Mouse (Mus musculus): ENCODE data around the gene Capn15. TPM values are rescaled to one million over a fixed set of nuclear protein-coding genes. Genes with fewer than 3 reads are reported as not detected.

Gene Capn15
- 31.3 and 34.1 TPM in 2 replicates for polyA plus RNA-seq (2012; rRNA removed)

DNA sequence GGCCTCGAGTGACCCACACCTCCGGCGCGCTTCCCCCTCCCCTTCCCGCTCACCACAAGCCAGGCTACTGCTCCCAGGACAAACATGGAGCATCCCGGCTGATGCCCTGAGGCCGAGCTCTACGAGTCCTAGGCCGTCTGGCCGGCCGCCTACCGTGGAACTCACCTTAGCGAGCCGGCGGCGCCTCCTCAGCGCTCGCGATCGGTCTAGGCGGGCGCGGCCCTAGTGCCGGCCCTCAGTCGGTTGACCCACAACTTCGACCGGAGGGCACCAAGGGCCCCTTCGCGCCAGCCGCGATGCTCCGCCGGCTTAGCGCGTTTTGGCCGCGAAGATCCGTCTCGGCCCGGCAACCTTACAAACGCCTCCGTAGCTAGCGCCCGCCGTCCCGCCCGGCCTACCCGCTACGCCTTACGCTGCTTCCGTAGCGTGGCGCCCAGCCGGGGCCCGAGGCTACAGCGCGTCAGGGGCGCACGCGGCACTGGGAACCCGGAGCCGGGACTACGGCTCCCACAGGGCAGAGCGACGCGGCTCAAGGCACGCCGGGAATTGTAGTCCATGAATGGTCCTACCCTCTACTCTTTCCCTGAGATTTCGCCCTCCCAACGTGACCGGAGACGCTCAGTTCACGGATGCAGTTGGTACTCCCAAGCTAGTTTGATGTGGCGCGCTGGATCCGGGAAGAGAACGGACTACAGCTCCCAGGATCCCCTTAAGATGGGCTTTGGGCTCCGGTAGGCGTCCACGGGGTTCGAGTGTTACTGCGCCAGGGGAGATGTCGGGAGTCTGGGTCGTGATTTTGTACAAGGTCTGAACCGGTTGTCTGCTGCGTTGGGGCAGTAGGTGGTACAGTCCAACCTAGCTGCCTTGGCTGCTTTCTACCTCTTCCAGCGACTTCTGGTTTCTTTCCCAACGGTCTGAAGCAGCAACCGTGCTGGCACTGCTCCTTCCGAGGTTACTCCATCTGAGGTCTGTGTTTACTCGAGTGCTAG, at the start of gene Capn15:
Gene Capn15 (minus strand): TSS at position 491 of the 989 bp plus-strand sequence.

DNA sequence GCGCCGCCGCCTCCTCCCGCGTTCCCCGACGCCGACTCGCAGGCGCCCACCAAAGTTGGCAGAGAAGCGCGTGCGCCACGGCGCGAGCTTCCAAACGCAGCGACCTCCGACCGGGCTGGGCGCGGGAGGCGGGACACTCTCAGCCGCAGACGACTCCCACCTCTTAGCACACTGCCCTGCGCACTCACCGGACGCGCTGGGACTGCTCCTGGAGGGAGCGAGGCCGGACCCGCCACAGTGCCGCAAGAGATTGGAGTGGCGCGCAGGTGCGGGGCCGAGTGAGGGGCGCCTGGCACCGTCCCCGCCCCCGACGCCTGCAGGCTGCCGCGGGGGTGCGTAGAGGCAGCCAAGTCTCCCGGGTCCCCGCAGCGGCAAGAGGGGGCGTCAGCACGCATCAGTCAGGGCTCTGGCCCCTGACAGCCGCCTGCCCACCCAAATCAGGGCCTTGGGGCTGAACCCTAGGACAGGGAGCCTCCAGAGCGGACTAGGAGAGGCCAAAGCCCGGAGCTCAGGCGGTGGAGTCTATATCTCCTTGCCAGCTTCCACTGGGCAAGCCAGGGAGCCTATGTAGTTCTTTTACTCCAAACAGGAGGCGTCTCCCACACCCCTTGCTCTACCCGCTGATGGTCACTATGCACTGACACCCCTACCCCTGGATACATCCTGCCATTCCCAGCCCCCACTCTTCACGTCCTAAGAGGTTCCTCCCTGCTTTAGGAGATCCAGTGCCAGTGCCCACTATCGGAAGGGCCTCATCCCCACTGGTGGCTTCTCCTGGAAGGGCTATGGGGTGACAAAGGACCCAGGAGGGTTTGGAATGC, 33.6 kb downstream of the Capn15 start, which contains the start of gene A930017K11Rik:
Gene A930017K11Rik (minus strand): TSS at position 763 of the 821 bp plus-strand sequence.

DNA sequence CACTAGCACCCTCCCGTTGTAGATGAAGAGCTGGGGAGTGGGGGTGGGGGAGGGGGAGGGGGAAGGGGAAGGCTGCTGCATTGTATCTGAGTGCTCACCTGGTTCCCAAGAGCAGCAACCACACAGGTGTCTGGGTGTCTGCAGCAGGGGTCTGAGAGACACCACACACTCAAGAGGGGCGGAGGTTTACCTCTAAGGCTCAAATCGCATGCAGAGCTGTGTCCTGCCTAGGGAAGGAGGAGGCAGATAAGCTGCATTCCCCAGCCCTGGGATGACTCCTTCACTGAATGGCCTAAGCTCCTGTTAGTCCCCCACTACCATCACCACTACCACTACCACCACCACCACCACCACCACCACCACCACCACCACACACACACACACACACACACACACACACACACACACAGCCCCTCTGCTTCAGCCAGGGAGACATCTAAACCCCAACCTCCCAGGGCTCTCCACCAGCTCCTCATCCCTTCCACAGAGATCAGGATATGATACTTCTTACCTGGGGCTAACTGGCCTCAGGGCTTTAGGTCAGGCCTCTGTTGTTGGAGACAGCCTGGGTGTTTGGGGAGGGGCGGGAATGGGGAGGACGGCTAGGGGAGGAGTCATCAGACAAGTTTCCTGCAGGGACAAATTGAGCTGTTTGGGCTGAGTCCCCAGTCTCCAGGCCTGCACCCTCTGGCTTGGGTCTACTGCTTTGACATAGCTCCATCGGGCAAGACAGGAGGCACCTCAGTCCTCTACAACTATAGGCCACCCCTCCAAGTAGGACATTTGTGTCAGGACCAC, 41.0 kb downstream of the Capn15 start, which contains the start of the genes Pigq and Nhlrc4:
Gene Pigq (minus strand): TSS at position 571 of the 798 bp plus-strand sequence.
Gene Nhlrc4 (minus strand): TSS at position 596 of the 798 bp plus-strand sequence.

DNA sequence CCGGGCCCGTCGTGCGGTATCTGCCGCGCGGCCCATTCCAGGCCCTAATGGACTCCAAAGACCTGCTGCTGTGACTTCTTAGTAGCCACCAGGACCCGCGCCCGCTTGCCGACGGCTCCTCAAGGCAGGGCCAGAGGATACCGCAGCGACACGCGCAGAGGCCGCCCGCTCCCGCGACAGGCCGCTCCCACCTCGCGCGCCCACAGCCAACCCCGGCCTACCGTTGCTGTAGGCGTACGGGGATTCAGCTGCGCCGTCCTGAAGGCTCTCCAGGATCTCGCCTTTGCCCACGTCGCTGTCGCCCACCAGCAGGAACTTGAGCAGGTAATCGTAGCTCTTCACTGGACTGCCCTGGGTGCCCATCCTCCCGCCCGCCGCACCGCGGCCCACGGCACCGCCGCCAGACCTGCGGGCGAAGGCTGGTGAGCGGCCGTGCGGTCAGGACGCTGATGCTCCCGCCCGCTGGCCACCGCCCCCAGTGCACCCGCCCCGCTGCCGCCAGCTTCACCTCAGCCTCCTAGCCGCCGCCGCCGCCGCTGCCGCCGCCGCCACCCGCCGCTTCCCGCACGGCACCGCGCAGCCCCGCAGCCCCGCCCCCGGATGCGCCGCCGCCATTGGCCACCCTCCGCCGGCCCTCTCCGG, 66.3 kb downstream of the Capn15 start, which contains the start of gene Rab40c:
Gene Rab40c (minus strand): TSS at position 584 of the 642 bp plus-strand sequence.

Other genes starting within 250 kb of the Capn15 start
- 0.24 and 0.38 TPM in 2 replicates for gene Mslnl, start 249.8 kb downstream of the Capn15 start, polyA plus RNA-seq (2012; rRNA removed)
- gene Msln, start 231.4 kb downstream of the Capn15 start, polyA plus RNA-seq (2012; rRNA removed), result 3.5 and 10.2 TPM in 2 replicates
- 7.1 and 8.7 TPM in 2 replicates for gene Narfl, start 212.0 kb downstream of the Capn15 start, polyA plus RNA-seq (2012; rRNA removed)
- 31.2 and 41.5 TPM in 2 replicates for gene Haghl, start 200.1 kb downstream of the Capn15 start, polyA plus RNA-seq (2012; rRNA removed)
- gene Ccdc78, start 199.2 kb downstream of the Capn15 start, polyA plus RNA-seq (2012; rRNA removed), result 0.18 TPM in 1 of 2 replicates, not detected in the other
- gene Fam173a, start 192.9 kb downstream of the Capn15 start, polyA plus RNA-seq (2012; rRNA removed), result 68.2 and 76.3 TPM in 2 replicates
- gene AC134908.4, start 190.1 kb downstream of the Capn15 start, polyA plus RNA-seq (2012; rRNA removed), result 0.63 TPM in 1 of 2 replicates, not detected in the other
- gene Metrn, start 188.7 kb downstream of the Capn15 start, polyA plus RNA-seq (2012; rRNA removed), result 20.0 and 33.4 TPM in 2 replicates
- gene Fbxl16, start 176.7 kb downstream of the Capn15 start, polyA plus RNA-seq (2012; rRNA removed), result 3.9 TPM in 2 replicates
- gene Wdr24, start 162.2 kb downstream of the Capn15 start, polyA plus RNA-seq (2012; rRNA removed), result 16.1 and 17.1 TPM in 2 replicates
- gene Jmjd8, start 156.9 kb downstream of the Capn15 start, polyA plus RNA-seq (2012; rRNA removed), result 42.8 and 51.7 TPM in 2 replicates
- gene Stub1, start 152.4 kb downstream of the Capn15 start, polyA plus RNA-seq (2012; rRNA removed), result 80.7 and 84.9 TPM in 2 replicates
- 23.2 and 35.2 TPM in 2 replicates for gene Rhbdl1, start 148.5 kb downstream of the Capn15 start, polyA plus RNA-seq (2012; rRNA removed)
- gene Gm20683, start 144.0 kb downstream of the Capn15 start, polyA plus RNA-seq (2012; rRNA removed), result 51.3 and 66.3 TPM in 2 replicates
- 46.7 and 73.7 TPM in 2 replicates for gene Rhot2, start 140.9 kb downstream of the Capn15 start, polyA plus RNA-seq (2012; rRNA removed)
- 15.9 and 22.1 TPM in 2 replicates for gene Wdr90, start 124.3 kb downstream of the Capn15 start, polyA plus RNA-seq (2012; rRNA removed)
- gene Mcrip2, start 117.0 kb downstream of the Capn15 start, polyA plus RNA-seq (2012; rRNA removed), result 114 and 227 TPM in 2 replicates
- gene Mettl26, start 110.7 kb downstream of the Capn15 start, polyA plus RNA-seq (2012; rRNA removed), result 87.6 and 135 TPM in 2 replicates
- 2.3 and 2.7 TPM in 2 replicates for gene Wfikkn1, start 104.9 kb downstream of the Capn15 start, polyA plus RNA-seq (2012; rRNA removed)
- 32.5 and 35.9 TPM in 2 replicates for gene Rab40c, start 66.1 kb downstream of the Capn15 start, polyA plus RNA-seq (2012; rRNA removed)
- gene Pigq, start 40.9 kb downstream of the Capn15 start, polyA plus RNA-seq (2012; rRNA removed), result 54.4 and 60.1 TPM in 2 replicates
- 0.06 TPM in 1 of 2 replicates, not detected in the other for gene Nhlrc4, start 40.8 kb downstream of the Capn15 start, polyA plus RNA-seq (2012; rRNA removed)
- gene A930017K11Rik, start 33.2 kb downstream of the Capn15 start, polyA plus RNA-seq (2012; rRNA removed), result 0.09 TPM in 1 of 2 replicates, not detected in the other
- 14.1 and 15.5 TPM in 2 replicates for gene Rab11fip3, start 83.8 kb upstream of the Capn15 start, polyA plus RNA-seq (2012; rRNA removed)
- 5.6 and 7.4 TPM in 2 replicates for gene Decr2, start 104.5 kb upstream of the Capn15 start, polyA plus RNA-seq (2012; rRNA removed)
- 8.3 and 8.5 TPM in 2 replicates for gene Nme4, start 109.8 kb upstream of the Capn15 start, polyA plus RNA-seq (2012; rRNA removed)
- gene Tmem8, start 127.5 kb upstream of the Capn15 start, polyA plus RNA-seq (2012; rRNA removed), result 135 and 158 TPM in 2 replicates
- gene Mrpl28, start 137.7 kb upstream of the Capn15 start, polyA plus RNA-seq (2012; rRNA removed), result 44.7 and 53.8 TPM in 2 replicates
- 7.6 and 7.9 TPM in 2 replicates for gene Axin1, start 152.9 kb upstream of the Capn15 start, polyA plus RNA-seq (2012; rRNA removed)
- 91.3 and 169 TPM in 2 replicates for gene Pdia2, start 213.3 kb upstream of the Capn15 start, polyA plus RNA-seq (2012; rRNA removed)
- gene Rgs11, start 217.2 kb upstream of the Capn15 start, polyA plus RNA-seq (2012; rRNA removed), result 58.1 and 61.3 TPM in 2 replicates
- 69.9 and 87.1 TPM in 2 replicates for gene Arhgdig, start 222.0 kb upstream of the Capn15 start, polyA plus RNA-seq (2012; rRNA removed)

Data from stomach, adult 2 months (tissue).